Mouse (Mus musculus): ENCODE results near the gene Epo. TPM values are rescaled to one million over a fixed set of nuclear protein-coding genes. Genes with fewer than 3 reads are reported as not detected.

Gene Epo
- polyA plus RNA-seq, 1 experiment: not detected

GRCm38 (mm10) chr5:137569665-137570064 lies 36.6 kb upstream of the Epo start, which contains the start of gene Tfr2:
Tfr2 (plus strand) TSS chr5:137569840.
- H3K36me3 ChIP-seq (ENCODE audit: control insufficient read depth, insufficient read depth, low read length): no peaks in the 10 kb centered on the region
- no peak within 1 kb of the TSS for H3K27ac ChIP-seq (ENCODE audit: insufficient read depth, low read depth, low read length)
- H3K4me1 ChIP-seq (ENCODE audit: control insufficient read depth, insufficient read depth, insufficient read length, low read length): peaks cover 3% of the 10 kb centered on the region
- H3K27me3 ChIP-seq (ENCODE audit: control insufficient read depth, insufficient read depth, low read length): no peaks in the 10 kb centered on the region
- 7% methylated on average over 9 of the region's 9 CpGs for WGBS
- H3K4me3 ChIP-seq (ENCODE audit: low read depth, low read length): peak within 1 kb of the TSS; percentile 16; the same call in 1 of the 2 replicates
- TF ChIP-seq CTCF (IDR thresholded peaks at IDR 0.05; ENCODE audit: extremely low read depth, insufficient read length, insufficient replicate concordance, low read depth, low read length): no peak
- TF ChIP-seq POLR2A (IDR thresholded peaks at IDR 0.05; ENCODE audit: low read depth, low read length): no peak

DNA sequence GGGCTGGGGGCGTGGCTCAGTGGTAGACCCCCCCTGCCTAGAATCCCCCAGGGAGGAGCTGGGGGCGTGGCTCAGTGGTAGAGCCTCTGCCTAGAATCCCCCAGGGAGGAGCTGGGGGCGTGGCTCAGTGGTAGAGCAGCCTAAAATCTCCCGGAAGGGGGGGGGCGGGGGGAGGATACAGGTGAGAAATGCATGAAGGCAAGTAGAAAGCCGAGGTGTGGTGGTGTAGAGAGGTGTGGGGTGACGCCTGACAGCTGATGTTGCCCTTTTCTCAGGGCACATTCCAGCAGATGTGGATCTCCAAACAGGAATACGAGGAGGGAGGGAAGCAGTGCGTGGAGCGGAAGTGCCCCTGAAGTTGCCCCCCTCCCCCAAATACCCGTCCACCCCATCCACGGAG lies 36.0 kb upstream of the Epo start:
- 64% methylated on average over 12 of the region's 12 CpGs for WGBS
- peaks cover 3% of the 10 kb centered on the region for H3K4me1 ChIP-seq (ENCODE audit: control insufficient read depth, insufficient read depth, insufficient read length, low read length)
- TF ChIP-seq CTCF (IDR thresholded peaks at IDR 0.05; ENCODE audit: extremely low read depth, insufficient read length, insufficient replicate concordance, low read depth, low read length) (no peak), POLR2A (IDR thresholded peaks at IDR 0.05; ENCODE audit: low read depth, low read length) (no peak)
- no peaks in the 10 kb centered on the region for H3K36me3 ChIP-seq (ENCODE audit: control insufficient read depth, insufficient read depth, low read length)
- no peak overlapping the region for H3K27ac ChIP-seq (ENCODE audit: insufficient read depth, low read depth, low read length)
- no peaks in the 10 kb centered on the region for H3K27me3 ChIP-seq (ENCODE audit: control insufficient read depth, insufficient read depth, low read length)
- no peak overlapping the region for H3K4me3 ChIP-seq (ENCODE audit: low read depth, low read length)

DNA sequence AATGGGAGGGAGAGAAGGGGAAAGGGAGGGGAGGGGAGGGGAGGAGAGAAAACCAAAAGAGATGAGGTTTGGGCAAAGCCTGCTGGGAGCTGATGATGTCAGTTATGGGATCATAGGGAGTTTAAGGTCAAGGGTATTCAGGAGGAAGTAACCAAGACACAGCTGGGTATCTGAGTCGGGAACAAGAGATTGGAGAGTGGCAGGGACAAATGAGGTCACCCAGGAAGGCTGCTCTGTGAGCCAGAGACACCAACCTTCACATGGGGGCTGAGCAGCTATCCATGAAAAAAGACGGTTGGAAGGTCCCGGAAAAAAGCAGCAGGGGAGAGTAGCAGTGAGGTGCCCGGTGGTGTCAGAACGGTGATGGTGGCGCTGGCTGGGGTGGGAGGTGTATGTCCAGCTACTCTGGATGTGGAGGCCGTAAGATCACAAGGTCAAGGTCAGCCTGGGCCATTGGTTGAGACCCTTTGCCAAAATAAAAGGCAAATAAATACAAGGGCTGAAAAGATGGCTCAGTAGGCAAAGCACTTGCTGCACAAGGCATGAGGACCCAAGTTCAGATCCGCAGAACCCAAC lies 35.3 kb upstream of the Epo start:
- WGBS: 75% methylated on average over 8 of the region's 8 CpGs
- no peak for TF ChIP-seq CTCF (IDR thresholded peaks at IDR 0.05; ENCODE audit: extremely low read depth, insufficient read length, insufficient replicate concordance, low read depth, low read length)
- no peak for TF ChIP-seq POLR2A (IDR thresholded peaks at IDR 0.05; ENCODE audit: low read depth, low read length)

GRCm38 (mm10) chr5:137566416-137566815 lies 33.4 kb upstream of the Epo start:
- H3K27ac ChIP-seq (ENCODE audit: insufficient read depth, low read depth, low read length): no peak overlapping the region
- H3K4me1 ChIP-seq (ENCODE audit: control insufficient read depth, insufficient read depth, insufficient read length, low read length): peaks cover 3% of the 10 kb centered on the region
- H3K27me3 ChIP-seq (ENCODE audit: control insufficient read depth, insufficient read depth, low read length): no peaks in the 10 kb centered on the region
- TF ChIP-seq POLR2A (IDR thresholded peaks at IDR 0.05; ENCODE audit: low read depth, low read length) (no peak), CTCF (IDR thresholded peaks at IDR 0.05; ENCODE audit: extremely low read depth, insufficient read length, insufficient replicate concordance, low read depth, low read length) (no peak)
- H3K36me3 ChIP-seq (ENCODE audit: control insufficient read depth, insufficient read depth, low read length): no peaks in the 10 kb centered on the region
- no peak overlapping the region for H3K4me3 ChIP-seq (ENCODE audit: low read depth, low read length)
- 93% methylated on average over 5 of the region's 5 CpGs for WGBS

More for the DNA sequence above, 35.3 kb upstream of the Epo start:
- no peak overlapping the region for H3K4me3 ChIP-seq (ENCODE audit: low read depth, low read length)
- no peaks in the 10 kb centered on the region for H3K36me3 ChIP-seq (ENCODE audit: control insufficient read depth, insufficient read depth, low read length)
- H3K27ac ChIP-seq (ENCODE audit: insufficient read depth, low read depth, low read length): no peak overlapping the region
- H3K27me3 ChIP-seq (ENCODE audit: control insufficient read depth, insufficient read depth, low read length): no peaks in the 10 kb centered on the region
- peaks cover 3% of the 10 kb centered on the region for H3K4me1 ChIP-seq (ENCODE audit: control insufficient read depth, insufficient read depth, insufficient read length, low read length)

- WGBS: 70% methylated on average over 6 of the region's 6 CpGs
- no peaks in the 10 kb centered on the region for H3K36me3 ChIP-seq (ENCODE audit: control insufficient read depth, insufficient read depth, low read length)
- H3K4me3 ChIP-seq (ENCODE audit: low read depth, low read length): no peak overlapping the region
- TF ChIP-seq CTCF (IDR thresholded peaks at IDR 0.05; ENCODE audit: extremely low read depth, insufficient read length, insufficient replicate concordance, low read depth, low read length): no peak
- no peak for TF ChIP-seq POLR2A (IDR thresholded peaks at IDR 0.05; ENCODE audit: low read depth, low read length)
- H3K27ac ChIP-seq (ENCODE audit: insufficient read depth, low read depth, low read length): no peak overlapping the region
- no peaks in the 10 kb centered on the region for H3K27me3 ChIP-seq (ENCODE audit: control insufficient read depth, insufficient read depth, low read length)
- peaks cover 3% of the 10 kb centered on the region for H3K4me1 ChIP-seq (ENCODE audit: control insufficient read depth, insufficient read depth, insufficient read length, low read length)
These were observed 32.7 kb upstream of the Epo start for GRCm38 (mm10) chr5:137565744-137566143.

- Histone ChIP-seq H3K4me1 (ENCODE audit: control insufficient read depth, insufficient read depth, insufficient read length, low read length) (no peaks in the 10 kb centered on the region), H3K27me3 (ENCODE audit: control insufficient read depth, insufficient read depth, low read length) (no peaks in the 10 kb centered on the region), H3K4me3 (ENCODE audit: low read depth, low read length) (no peak overlapping the region), H3K36me3 (ENCODE audit: control insufficient read depth, insufficient read depth, low read length) (no peaks in the 10 kb centered on the region), H3K27ac (ENCODE audit: insufficient read depth, low read depth, low read length) (no peak overlapping the region)
- 61% methylated on average over 10 of the region's 10 CpGs for WGBS
- TF ChIP-seq CTCF (IDR thresholded peaks at IDR 0.05; ENCODE audit: extremely low read depth, insufficient read length, insufficient replicate concordance, low read depth, low read length) (no peak), POLR2A (IDR thresholded peaks at IDR 0.05; ENCODE audit: low read depth, low read length) (no peak)
These were observed 29.9 kb upstream of the Epo start for GRCm38 (mm10) chr5:137562965-137563364.

GRCm38 (mm10) chr5:137561556-137561955 lies 28.5 kb upstream of the Epo start:
- H3K27ac ChIP-seq (ENCODE audit: insufficient read depth, low read depth, low read length): no peak overlapping the region
- H3K27me3 ChIP-seq (ENCODE audit: control insufficient read depth, insufficient read depth, low read length): no peaks in the 10 kb centered on the region
- no peaks in the 10 kb centered on the region for H3K36me3 ChIP-seq (ENCODE audit: control insufficient read depth, insufficient read depth, low read length)
- H3K4me3 ChIP-seq (ENCODE audit: low read depth, low read length): no peak overlapping the region
- TF ChIP-seq POLR2A (IDR thresholded peaks at IDR 0.05; ENCODE audit: low read depth, low read length) (no peak), CTCF (IDR thresholded peaks at IDR 0.05; ENCODE audit: extremely low read depth, insufficient read length, insufficient replicate concordance, low read depth, low read length) (no peak)
- H3K4me1 ChIP-seq (ENCODE audit: control insufficient read depth, insufficient read depth, insufficient read length, low read length): no peaks in the 10 kb centered on the region
- 48% methylated on average over 6 of the region's 6 CpGs for WGBS

All from small intestine, adult 2 months (tissue).